Mouse (Mus musculus) embryonic facial prominence, embryonic 10.5 days (tissue): ENCODE results near the gene Prkg1. TPM values are rescaled to one million over a fixed set of nuclear protein-coding genes. Genes with fewer than 3 reads are reported as not detected.

Source experiments
- DNase-seq: peaks from one replicate; pipeline ENCODE4 v3.0.0-alpha.2; 2017; ENCODE audit warnings: low spot score
- H3K27ac ChIP-seq: fragments of 300-500 bp; sonication (generic); replicated peaks from 2 replicates; pipeline ENCODE4 v1.5.1; 2016; ENCODE audit warnings: mild to moderate bottlenecking
- H3K27me3 ChIP-seq: fragments of 300-500 bp; sonication (generic); replicated peaks from 2 replicates; pipeline ENCODE4 v1.6.1; 2016; ENCODE audit warnings: low read depth, mild to moderate bottlenecking; ENCODE audit not compliant: poor library complexity, severe bottlenecking
- H3K36me3 ChIP-seq: fragments of 300-500 bp; sonication (generic); replicated peaks from 2 replicates; pipeline ENCODE4 v1.6.1; 2016; ENCODE audit warnings: mild to moderate bottlenecking, moderate library complexity
- H3K4me1 ChIP-seq: fragments of 300-500 bp; sonication (generic); 2 replicates; pipeline ENCODE4 v1.6.1; 2016
- H3K4me3 ChIP-seq: fragments of 300-500 bp; sonication (generic); 2 replicates; pipeline ENCODE4 v1.5.1; 2016; ENCODE audit warnings: mild to moderate bottlenecking, moderate library complexity
- H3K9me3 ChIP-seq: fragments of 300-500 bp; sonication (generic); 2 replicates; pipeline ENCODE4 v1.6.1; 2016; ENCODE audit warnings: mild to moderate bottlenecking
- WGBS: fragments of 180-500 bp; shearing (Covaris S2); methylation state at CpG from one replicate; pipeline ENCODE4 v1.1.7; 2016; 5-methylcytosine and 5-hydroxymethylcytosine counted together
- polyA plus RNA-seq: library from polyadenylated mRNA; unstranded; fragments of >200 nt; fragmentation: Nextera tagmentation; extraction: Ambion mirVana; gene quantifications from 2 replicates; pipeline ENCODE4 v1.2.1, GENCODE M21; 2016

Prkg1 gene
- polyA plus RNA-seq, 1 experiment from 2014 or later = 6.2 TPM

GRCm38 (mm10) chr19:30998572-30998971 is 766.3 kb downstream of the Prkg1 start:
- whole genome bisulfite sequencing = 93% methylated on average over 2 of the region's 2 CpGs
- no peaks in the 10 kb centered on the region for H3K4me1 ChIP-seq
- no peaks in the 10 kb centered on the region for H3K9me3 ChIP-seq
- no peak for DNase-seq
- H3K27me3 ChIP-seq = no peaks in the 10 kb centered on the region
- no peaks in the 10 kb centered on the region for H3K36me3 ChIP-seq
- H3K4me3 ChIP-seq = no peak overlapping the region
- H3K27ac ChIP-seq = no peak overlapping the region

- WGBS = 88% methylated on average over 4 of the region's 4 CpGs
- no peak for DNase-seq
- no peak overlapping the region for H3K4me3 ChIP-seq
- H3K4me1 ChIP-seq = no peaks in the 10 kb centered on the region
- H3K9me3 ChIP-seq = no peaks in the 10 kb centered on the region
- H3K36me3 ChIP-seq = no peaks in the 10 kb centered on the region
- no peak overlapping the region for H3K27ac ChIP-seq
- no peaks in the 10 kb centered on the region for H3K27me3 ChIP-seq
Measured at GRCm38 (mm10) chr19:30990390-30990789, 774.4 kb downstream of the Prkg1 start.

DNA sequence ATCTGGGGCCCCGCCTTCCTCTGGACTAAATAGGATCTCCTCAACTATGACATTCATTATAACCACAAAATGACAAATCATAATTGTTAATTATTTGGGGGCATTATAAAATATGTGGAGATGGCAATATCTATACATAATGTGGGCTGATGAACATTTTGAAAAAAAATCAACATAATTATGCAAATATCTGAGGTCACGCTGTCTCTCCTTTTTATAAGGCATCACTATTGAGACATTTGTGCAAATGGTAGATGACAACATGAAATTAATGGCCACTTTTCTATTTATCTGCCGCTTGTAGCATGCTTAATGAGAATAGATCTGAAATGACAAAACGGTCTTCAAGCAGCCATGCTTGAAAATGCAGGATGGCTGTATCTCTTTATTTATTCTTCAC is 782.4 kb downstream of the Prkg1 start:
- Histone ChIP-seq H3K27me3 (no peaks in the 10 kb centered on the region), H3K36me3 (no peaks in the 10 kb centered on the region), H3K27ac (no peak overlapping the region), H3K4me1 (no peaks in the 10 kb centered on the region), H3K4me3 (no peak overlapping the region), H3K9me3 (no peaks in the 10 kb centered on the region)
- no peak for DNase-seq
- WGBS = 90% methylated on average over 4 of the region's 4 CpGs

- Histone ChIP-seq H3K27me3 (no peaks in the 10 kb centered on the region), H3K9me3 (no peaks in the 10 kb centered on the region), H3K4me3 (no peak overlapping the region), H3K27ac (no peak overlapping the region), H3K36me3 (no peaks in the 10 kb centered on the region), H3K4me1 (no peaks in the 10 kb centered on the region)
- no peak for DNase-seq
- 90% methylated on average over 4 of the region's 4 CpGs for WGBS
Measured at GRCm38 (mm10) chr19:30978096-30978495, 786.7 kb downstream of the Prkg1 start.

GRCm38 (mm10) chr19:30950610-30951009 is 814.2 kb downstream of the Prkg1 start:
- Histone ChIP-seq H3K9me3 (no peaks in the 10 kb centered on the region), H3K36me3 (no peaks in the 10 kb centered on the region), H3K4me1 (peaks cover 5% of the 10 kb centered on the region; the same call in 1 of the 2 replicates), H3K27ac (no peak overlapping the region), H3K4me3 (no peak overlapping the region), H3K27me3 (no peaks in the 10 kb centered on the region)
- 78% methylated on average over 3 of the region's 3 CpGs for WGBS
- no peak for DNase-seq

GRCm38 (mm10) chr19:30948202-30948601 is 816.6 kb downstream of the Prkg1 start:
- H3K9me3 ChIP-seq = no peaks in the 10 kb centered on the region
- peaks cover 5% of the 10 kb centered on the region; the same call in 1 of the 2 replicates for H3K4me1 ChIP-seq
- no peaks in the 10 kb centered on the region for H3K36me3 ChIP-seq
- DNase-seq = no peak
- H3K27ac ChIP-seq = no peak overlapping the region
- H3K4me3 ChIP-seq = no peak overlapping the region
- no peaks in the 10 kb centered on the region for H3K27me3 ChIP-seq
- 67% methylated on average over 1 of the region's 1 CpGs for WGBS

- WGBS = 59% methylated on average over 5 of the region's 5 CpGs
- no peaks in the 10 kb centered on the region for H3K36me3 ChIP-seq
- no peak for DNase-seq
- peaks cover 7% of the 10 kb centered on the region; the same call in 1 of the 2 replicates for H3K4me1 ChIP-seq
- H3K9me3 ChIP-seq = no peaks in the 10 kb centered on the region
- no peaks in the 10 kb centered on the region for H3K27me3 ChIP-seq
- no peak overlapping the region for H3K4me3 ChIP-seq
- H3K27ac ChIP-seq = no peak overlapping the region
Measured at GRCm38 (mm10) chr19:30942369-30942992, 822.4 kb downstream of the Prkg1 start.

DNA sequence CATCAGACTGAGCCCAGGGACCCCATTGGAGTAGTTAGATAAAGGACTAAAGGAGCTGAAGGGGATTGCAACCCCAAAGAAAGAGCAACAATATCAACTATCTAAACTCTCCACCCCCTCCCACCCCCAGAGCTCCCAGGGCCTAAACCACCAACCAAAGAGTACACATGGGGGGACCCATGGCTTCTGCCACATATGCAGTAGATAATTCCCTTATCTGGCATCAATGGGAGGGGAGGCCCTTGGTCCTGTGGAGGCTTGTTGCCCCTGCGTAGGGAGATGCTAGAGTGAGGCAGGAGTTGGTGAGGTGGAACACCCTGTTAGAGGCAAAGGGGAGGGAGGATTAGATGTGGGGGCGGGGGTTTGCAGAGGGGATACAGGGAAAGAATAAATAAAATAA is 826.8 kb downstream of the Prkg1 start:
- no peak for DNase-seq
- Histone ChIP-seq H3K36me3 (no peaks in the 10 kb centered on the region), H3K4me1 (peaks cover 7% of the 10 kb centered on the region; the same call in 1 of the 2 replicates), H3K9me3 (no peaks in the 10 kb centered on the region), H3K27ac (no peak overlapping the region), H3K27me3 (no peaks in the 10 kb centered on the region), H3K4me3 (no peak overlapping the region)
- WGBS = 81% methylated on average over 2 of the region's 2 CpGs

- H3K4me1 ChIP-seq = no peaks in the 10 kb centered on the region
- H3K27ac ChIP-seq = no peak overlapping the region
- H3K4me3 ChIP-seq = no peak overlapping the region
- no peaks in the 10 kb centered on the region for H3K36me3 ChIP-seq
- no peaks in the 10 kb centered on the region for H3K9me3 ChIP-seq
- no peak for DNase-seq
- no peaks in the 10 kb centered on the region for H3K27me3 ChIP-seq
- WGBS = 92% methylated on average over 5 of the region's 5 CpGs
Measured at GRCm38 (mm10) chr19:30931469-30932192, 833.2 kb downstream of the Prkg1 start.

GRCm38 (mm10) chr19:30924032-30924431 is 840.8 kb downstream of the Prkg1 start:
- no peaks in the 10 kb centered on the region for H3K27me3 ChIP-seq
- no peaks in the 10 kb centered on the region for H3K36me3 ChIP-seq
- H3K4me1 ChIP-seq = no peaks in the 10 kb centered on the region
- no peaks in the 10 kb centered on the region for H3K9me3 ChIP-seq
- no peak for DNase-seq
- 92% methylated on average over 1 of the region's 1 CpGs for WGBS
- no peak overlapping the region for H3K27ac ChIP-seq
- H3K4me3 ChIP-seq = no peak overlapping the region

GRCm38 (mm10) chr19:30902290-30902689 is 862.5 kb downstream of the Prkg1 start:
- Histone ChIP-seq H3K4me3 (no peak overlapping the region), H3K36me3 (no peaks in the 10 kb centered on the region), H3K27ac (no peak overlapping the region), H3K27me3 (no peaks in the 10 kb centered on the region), H3K4me1 (no peaks in the 10 kb centered on the region), H3K9me3 (no peaks in the 10 kb centered on the region)
- no peak for DNase-seq

DNA sequence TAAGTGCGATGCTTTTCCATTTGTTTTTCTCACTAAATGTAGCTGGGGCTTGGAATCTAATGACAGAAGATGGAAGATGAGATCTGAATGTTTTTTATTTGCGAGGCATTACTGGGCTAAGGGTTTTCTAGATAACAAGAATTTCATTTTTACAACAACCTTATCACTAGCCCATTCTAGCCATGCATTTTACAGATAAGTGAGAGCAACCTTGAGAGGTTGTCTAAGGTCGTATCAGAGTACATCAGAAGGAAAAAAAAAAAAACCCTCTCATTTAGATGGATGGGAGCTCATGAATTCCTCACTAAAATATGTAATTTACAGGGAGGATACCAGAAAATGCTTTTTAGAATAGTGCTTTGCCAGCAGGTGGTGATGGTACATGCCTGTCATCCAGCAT is 863.8 kb downstream of the Prkg1 start:
- no peaks in the 10 kb centered on the region for H3K9me3 ChIP-seq
- H3K4me3 ChIP-seq = no peak overlapping the region
- no peaks in the 10 kb centered on the region for H3K4me1 ChIP-seq
- no peaks in the 10 kb centered on the region for H3K36me3 ChIP-seq
- no peak for DNase-seq
- no peaks in the 10 kb centered on the region for H3K27me3 ChIP-seq
- WGBS = 89% methylated on average over 3 of the region's 3 CpGs
- no peak overlapping the region for H3K27ac ChIP-seq

DNA sequence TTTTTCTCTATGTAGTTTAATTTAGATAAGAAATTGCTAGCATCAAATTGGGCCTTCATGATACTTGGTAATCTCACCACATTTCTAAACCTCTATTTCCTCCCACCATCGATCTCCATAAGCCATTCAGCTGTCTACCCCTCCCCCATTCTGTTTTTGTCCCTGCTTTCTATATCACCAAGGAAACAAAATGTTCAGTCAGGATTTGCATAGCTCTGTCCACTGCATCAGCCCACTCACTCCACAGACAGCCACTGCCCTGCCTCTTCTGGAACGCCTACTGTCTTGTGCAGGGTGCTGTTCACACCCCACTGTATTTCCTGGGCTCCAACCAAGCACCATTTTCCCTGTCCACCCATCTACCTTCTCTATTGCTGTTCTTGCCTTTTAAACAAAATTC is 874.5 kb downstream of the Prkg1 start:
- no peaks in the 10 kb centered on the region for H3K36me3 ChIP-seq
- H3K27me3 ChIP-seq = no peaks in the 10 kb centered on the region
- H3K4me3 ChIP-seq = no peak overlapping the region
- peak overlapping the region; percentile 69 for H3K27ac ChIP-seq
- 74% methylated on average over 2 of the region's 2 CpGs for WGBS
- H3K9me3 ChIP-seq = no peaks in the 10 kb centered on the region
- H3K4me1 ChIP-seq = peaks cover 13% of the 10 kb centered on the region
- peak; percentile 22 for DNase-seq
